Mouse (Mus musculus) erythroblast, embryonic 14.5 days (primary cell): ENCODE results near the gene Eif3a.

Source experiments
- GATA1 ChIP-seq: IDR thresholded peaks from 2 replicates; pipeline ENCODE4 v1.6.1; 2012; ENCODE audit warnings: low read length, inconsistent platforms, mixed read lengths
- TAL1 ChIP-seq: IDR thresholded peaks from 3 replicates; pipeline ENCODE4 v1.6.1; 2012; ENCODE audit warnings: low read length, inconsistent platforms, mixed read lengths

DNA sequence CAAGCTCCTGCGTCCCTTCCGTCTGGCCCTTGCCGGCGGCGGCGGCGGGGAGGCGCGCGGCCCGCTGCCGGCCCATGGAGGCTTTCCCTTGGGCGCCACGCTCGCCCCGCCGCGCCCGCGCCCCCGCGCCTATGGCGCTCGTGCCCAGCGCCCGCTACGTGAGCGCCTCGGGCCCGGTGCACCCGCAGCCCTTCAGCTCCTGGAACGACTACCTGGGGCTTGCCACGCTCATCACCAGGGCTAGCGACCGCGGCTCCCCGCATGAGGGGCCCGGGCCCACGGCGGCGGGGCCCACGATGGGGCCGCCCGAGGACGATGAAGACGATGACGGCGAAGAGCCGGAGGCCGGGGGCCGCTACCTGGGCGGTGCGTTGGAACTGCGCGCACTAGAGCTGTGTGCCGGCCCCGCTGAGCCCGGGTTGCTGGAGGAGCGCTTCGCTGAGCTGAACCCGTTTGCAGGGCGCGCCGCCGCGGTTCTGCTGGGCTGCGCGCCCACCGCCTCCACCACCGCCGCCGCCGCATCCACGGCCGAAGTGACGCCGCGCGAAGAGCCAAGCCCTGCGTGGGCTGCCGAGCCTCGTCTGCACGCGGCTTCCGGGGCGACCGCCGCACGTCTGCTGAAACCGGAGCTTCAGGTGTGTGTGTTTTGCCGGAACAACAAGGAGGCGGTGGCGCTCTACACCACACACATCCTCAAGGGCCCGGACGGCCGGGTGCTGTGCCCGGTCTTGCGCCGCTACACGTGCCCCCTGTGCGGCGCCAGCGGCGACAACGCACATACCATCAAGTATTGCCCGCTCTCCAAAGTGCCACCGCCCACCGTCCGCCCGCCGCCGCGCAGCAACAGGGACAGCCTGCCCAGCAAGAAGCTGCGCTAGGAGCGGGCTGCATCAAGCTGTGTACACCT is 34.0 kb downstream of the Eif3a start:
- TF ChIP-seq TAL1 = no peak
- no peak for TF ChIP-seq GATA1
